13 mouse cellular contexts compared by ENCODE assay signal in genomic region chr3:133334691-133335090, GRCm38 (mm10).
"Had no signal": no experiment of that assay in that cellular context is flagged by ENCODE, and none has a peak within 500 bp of the region (broad histone marks: within the 10 kb centered on the region; RNA-seq: fewer than 3 reads in every experiment).

No protein-coding gene starts in this region.

- H3K4me2 ChIP-seq: limb, embryonic 13.5 days; midbrain, embryonic 12.5 days had no signal

- H3K4me3 ChIP-seq: limb, embryonic 13.5 days; midbrain, embryonic 12.5 days had no signal

- H3K9me3 ChIP-seq: limb, embryonic 13.5 days; midbrain, embryonic 12.5 days had no signal

- ATAC-seq: midbrain, embryonic 16.5 days had no signal

- H3K9ac ChIP-seq: limb, embryonic 13.5 days; liver, embryonic 14.5 days; midbrain, embryonic 12.5 days had no signal

- DNase-seq: kidney, adult 9 months; kidney, postnatal 36 days; left cerebral cortex, postnatal 4 days; lung, adult 18-20 months; right cerebral cortex, postnatal 14 days; thymus, adult 2 months; thymus, postnatal 25 days had no signal

- H3K27ac ChIP-seq: kidney, postnatal 0 days; limb, embryonic 13.5 days; liver, embryonic 14.5 days; midbrain, embryonic 12.5 days; stomach, postnatal 0 days had no signal

- H3K27me3 ChIP-seq: limb, embryonic 13.5 days; midbrain, embryonic 12.5 days had no signal
